Mouse (Mus musculus) kidney, embryonic 14.5 days (tissue): ENCODE data around the gene Bves. TPM values are rescaled to one million over a fixed set of nuclear protein-coding genes. Genes with fewer than 3 reads are reported as not detected.
A peak's percentile ranks its signal among the peaks of the same experiment; 100 is the strongest.
"Not testable (repeated sequence)": the region's sequence is repeated elsewhere in the genome, so short reads cannot be mapped to it uniquely, and the experiment has no call there.

Experiments
- ATAC-seq: fragments of 200-750 bp; cut with Nextera tagmentation; 2 replicates; pipeline ENCODE4 v1.8.0; 2017; ENCODE audit warnings: moderate number of reproducible peaks, mild to moderate bottlenecking, moderate TSS enrichment, moderate library complexity; ENCODE audit not compliant: low FRiP score, low TSS enrichment
- H3K27ac ChIP-seq: fragments of 300-500 bp; sonication (generic); 2 replicates; pipeline ENCODE4 v1.5.1; 2014; ENCODE audit warnings: low read depth, mild to moderate bottlenecking, low read length, moderate library complexity, mixed read lengths
- H3K27me3 ChIP-seq: fragments of 300-500 bp; sonication (generic); 2 replicates; pipeline ENCODE4 v1.6.1; 2014; ENCODE audit warnings: mild to moderate bottlenecking, low read length; ENCODE audit not compliant: control insufficient read depth, insufficient read depth
- H3K36me3 ChIP-seq: fragments of 300-500 bp; sonication (generic); 2 replicates; pipeline ENCODE4 v1.6.1; 2014; ENCODE audit warnings: low read length, mixed read lengths; ENCODE audit not compliant: control insufficient read depth, insufficient read depth
- H3K4me1 ChIP-seq: fragments of 300-500 bp; sonication (generic); 2 replicates; pipeline ENCODE4 v1.6.1; 2014; ENCODE audit warnings: low read length, mixed read lengths; ENCODE audit not compliant: control insufficient read depth, insufficient read depth
- H3K4me2 ChIP-seq: fragments of 300-500 bp; sonication (generic); replicated peaks from 2 replicates; pipeline ENCODE4 v1.6.1; 2014; ENCODE audit warnings: low read depth, mild to moderate bottlenecking, low read length
- H3K4me3 ChIP-seq: fragments of 300-500 bp; sonication (generic); 2 replicates; pipeline ENCODE4 v1.5.1; 2014; ENCODE audit warnings: mild to moderate bottlenecking, low read length
- H3K9ac ChIP-seq: fragments of 300-500 bp; sonication (generic); 2 replicates; pipeline ENCODE4 v1.6.1; 2014; ENCODE audit warnings: low read depth, mild to moderate bottlenecking, low read length, moderate library complexity
- H3K9me3 ChIP-seq: fragments of 300-500 bp; sonication (generic); 2 replicates; pipeline ENCODE4 v1.6.1; 2016; ENCODE audit warnings: low read length; ENCODE audit not compliant: control insufficient read depth
- WGBS: fragments of 180-500 bp; shearing (Covaris S2); extraction: QIAGEN DNeasy Blood & Tissue Kit; methylation state at CpG from one replicate; pipeline ENCODE4 v1.1.7; 2014; 5-methylcytosine and 5-hydroxymethylcytosine counted together
- polyA plus RNA-seq: library from polyadenylated mRNA; unstranded; fragments of >200 nt; fragmentation: Nextera tagmentation; extraction: Ambion mirVana; gene quantifications from 2 replicates; pipeline ENCODE4 v1.2.1, GENCODE M21; 2014

Bves gene
- polyA plus RNA-seq, 1 experiment from 2014 or later = 1.2 TPM

DNA sequence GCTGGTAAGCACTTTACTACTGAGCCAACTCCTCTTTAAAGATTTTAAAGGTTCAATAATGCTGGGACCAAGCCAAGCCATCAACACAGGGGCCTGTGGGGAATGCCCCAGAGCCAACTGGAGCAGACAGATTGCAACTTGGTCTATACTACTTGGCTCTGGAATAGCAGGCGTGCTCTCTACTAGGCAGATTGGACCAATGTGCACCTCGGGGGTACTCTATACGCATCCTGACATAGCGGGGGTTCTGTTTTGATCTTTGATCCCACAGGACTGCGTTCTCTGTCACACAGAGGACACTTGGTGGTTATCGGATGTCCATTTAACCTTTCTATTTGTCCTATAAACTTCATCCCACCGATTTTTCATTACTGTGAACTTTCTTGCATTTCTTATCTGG is 647 bp upstream of the Bves start:
- Histone ChIP-seq H3K9me3 (no peaks in the 10 kb centered on the region), H3K4me2 (peak overlapping the region; percentile 79), H3K27ac (no peak overlapping the region), H3K36me3 (no peaks in the 10 kb centered on the region), H3K4me1 (no peaks in the 10 kb centered on the region), H3K4me3 (peak overlapping the region; percentile 62), H3K9ac (no peak overlapping the region), H3K27me3 (peaks cover 25% of the 10 kb centered on the region)
- peak; percentile 71; the same call in 1 of the 2 replicates for ATAC-seq
- WGBS = 36% methylated on average over 7 of the region's 7 CpGs

DNA sequence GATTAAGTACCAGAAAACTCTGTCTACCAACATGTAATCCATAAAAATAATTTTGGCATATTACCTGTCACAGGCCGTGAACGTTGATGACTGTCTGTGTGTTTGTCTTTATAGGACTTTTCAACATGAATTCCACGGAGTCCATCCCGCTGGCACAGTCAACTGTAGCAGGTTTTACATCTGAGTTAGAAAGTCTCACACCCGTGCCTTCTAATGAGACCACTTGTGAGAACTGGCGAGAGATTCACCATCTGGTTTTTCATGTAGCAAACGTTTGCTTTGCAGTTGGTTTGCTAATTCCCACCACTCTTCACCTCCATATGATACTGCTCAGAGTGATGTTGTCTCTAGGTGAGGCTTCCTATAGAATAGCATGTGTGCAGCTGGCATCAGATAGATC is 3.5 kb downstream of the Bves start:
- H3K27me3 ChIP-seq = peaks cover 20% of the 10 kb centered on the region
- 72% methylated on average over 7 of the region's 7 CpGs for WGBS
- H3K9me3 ChIP-seq = no peaks in the 10 kb centered on the region
- H3K4me1 ChIP-seq = no peaks in the 10 kb centered on the region
- no peak for ATAC-seq
- H3K27ac ChIP-seq = no peak overlapping the region
- no peak overlapping the region for H3K4me2 ChIP-seq
- no peak overlapping the region for H3K4me3 ChIP-seq
- H3K9ac ChIP-seq = no peak overlapping the region
- no peaks in the 10 kb centered on the region for H3K36me3 ChIP-seq

DNA sequence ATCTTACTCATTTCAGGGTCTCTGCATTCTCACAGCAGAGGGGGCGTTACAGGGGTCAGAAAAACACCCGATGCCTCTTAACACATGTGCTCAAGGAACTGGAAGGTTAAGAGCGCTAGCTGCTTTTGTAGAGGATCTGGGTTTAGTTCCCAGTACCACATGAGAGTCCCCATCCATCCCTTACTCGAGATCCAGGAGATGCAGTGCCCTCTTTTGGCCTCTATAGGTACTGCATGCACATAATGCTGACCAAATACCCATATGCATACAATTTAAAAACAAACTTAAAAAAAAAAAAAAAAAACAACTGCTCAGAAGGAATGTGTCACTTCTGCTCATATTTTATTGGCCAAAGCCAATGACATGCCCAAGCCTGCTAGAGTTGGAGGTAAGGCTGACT is 8.8 kb downstream of the Bves start:
- Histone ChIP-seq H3K4me3 (no peak overlapping the region), H3K36me3 (no peaks in the 10 kb centered on the region), H3K9me3 (no peaks in the 10 kb centered on the region), H3K4me1 (no peaks in the 10 kb centered on the region), H3K27me3 (no peaks in the 10 kb centered on the region), H3K27ac (no peak overlapping the region), H3K4me2 (no peak overlapping the region), H3K9ac (no peak overlapping the region)
- no peak for ATAC-seq
- WGBS = 90% methylated on average over 4 of the region's 4 CpGs

DNA sequence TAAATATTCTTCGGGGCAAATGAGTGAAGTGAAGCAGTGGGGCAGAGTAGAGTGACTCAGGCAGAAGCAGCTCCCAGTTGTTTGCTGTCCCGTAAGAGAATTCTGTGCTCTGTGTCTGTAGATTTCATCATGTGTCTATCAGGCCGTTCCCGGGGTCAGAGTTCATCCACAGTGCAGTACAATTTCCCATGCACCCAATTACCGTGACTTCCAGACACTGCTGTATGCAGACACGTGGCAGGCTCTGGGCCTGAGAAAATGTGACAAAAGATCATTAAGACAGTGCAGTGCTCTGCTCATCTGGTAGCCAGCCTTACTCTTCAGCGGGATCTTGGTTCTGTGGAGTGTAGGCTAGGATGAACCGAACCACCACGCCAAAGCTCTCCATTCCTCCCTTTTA is 9.6 kb downstream of the Bves start:
- H3K9ac ChIP-seq = no peak overlapping the region
- H3K27me3 ChIP-seq = no peaks in the 10 kb centered on the region

DNA sequence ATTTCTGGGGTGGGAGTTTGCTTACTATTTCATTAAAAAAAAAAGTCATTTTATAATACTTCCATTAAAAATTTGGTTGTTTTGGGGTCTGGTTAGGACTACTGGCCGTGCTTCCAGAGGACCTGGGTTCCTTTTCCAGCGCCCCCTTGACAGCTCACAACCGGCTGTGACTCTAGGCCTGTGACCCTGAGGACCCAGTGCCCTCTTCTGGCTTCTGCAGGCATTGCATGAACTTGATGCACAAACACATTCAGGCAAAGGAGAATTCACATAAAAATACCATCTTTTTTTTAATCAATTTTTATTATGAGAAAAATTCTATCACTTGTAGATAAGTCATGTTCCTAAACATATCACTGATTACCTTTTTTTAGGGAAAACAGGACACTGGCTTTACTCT is 12.6 kb downstream of the Bves start:
- H3K4me2 ChIP-seq, H3K9me3 ChIP-seq, H3K27ac ChIP-seq, H3K4me1 ChIP-seq, ATAC-seq, H3K9ac ChIP-seq, H3K36me3 ChIP-seq, H3K4me3 ChIP-seq, H3K27me3 ChIP-seq: not testable (repeated sequence)
- WGBS = 87% methylated on average over 3 of the region's 3 CpGs

More for the DNA sequence above, 9.6 kb downstream of the Bves start:
- Histone ChIP-seq H3K4me2 (no peak overlapping the region), H3K4me3 (no peak overlapping the region), H3K36me3 (no peaks in the 10 kb centered on the region), H3K4me1 (no peaks in the 10 kb centered on the region), H3K9me3 (no peaks in the 10 kb centered on the region), H3K27ac (no peak overlapping the region)
- 80% methylated on average over 9 of the region's 9 CpGs for WGBS
- no peak for ATAC-seq

DNA sequence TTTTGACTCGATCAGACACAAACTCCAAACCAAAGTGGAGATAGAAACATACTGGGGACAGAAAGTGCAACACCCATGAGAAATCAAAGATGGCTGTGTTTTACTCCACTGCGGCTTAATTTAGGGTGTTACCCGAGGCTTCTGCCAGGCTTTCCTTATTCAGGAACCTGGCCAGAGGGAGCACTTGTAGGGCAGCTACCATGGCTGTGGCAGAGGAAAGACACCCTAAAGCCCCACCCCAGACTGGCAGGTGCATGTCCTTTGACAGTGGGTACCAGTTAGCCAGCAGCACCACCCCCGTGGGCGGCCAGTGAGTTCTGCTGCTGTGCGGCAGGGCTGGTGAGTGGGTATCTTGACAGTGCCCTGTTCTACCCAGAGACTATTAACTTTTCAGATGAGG is 20.5 kb downstream of the Bves start:
- H3K27me3 ChIP-seq = no peaks in the 10 kb centered on the region
- 94% methylated on average over 6 of the region's 6 CpGs for WGBS
- H3K27ac ChIP-seq = no peak overlapping the region
- no peak overlapping the region for H3K9ac ChIP-seq
- no peaks in the 10 kb centered on the region for H3K36me3 ChIP-seq
- H3K9me3 ChIP-seq = no peaks in the 10 kb centered on the region
- H3K4me3 ChIP-seq = no peak overlapping the region
- no peaks in the 10 kb centered on the region for H3K4me1 ChIP-seq
- no peak overlapping the region for H3K4me2 ChIP-seq
- ATAC-seq = no peak

DNA sequence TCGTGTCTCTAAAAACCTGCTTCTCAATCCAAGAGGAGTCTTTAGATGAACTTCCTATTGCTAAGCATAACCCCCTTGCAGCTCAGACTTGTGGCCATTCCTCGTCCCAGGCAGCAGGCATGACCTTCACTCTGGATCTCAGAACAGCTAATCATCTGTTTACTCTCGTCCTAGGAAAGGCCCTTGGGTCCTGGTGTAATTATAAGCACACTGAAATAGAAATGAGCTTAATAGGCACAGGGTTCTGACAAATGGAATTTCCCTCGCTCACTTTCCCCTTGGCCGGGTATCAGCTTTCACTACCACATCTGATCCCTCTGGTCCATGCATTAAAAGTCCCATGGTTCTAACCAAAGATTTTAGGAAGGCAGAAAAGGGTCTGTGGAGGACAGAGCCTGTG is 27.8 kb downstream of the Bves start:
- 34% methylated on average over 5 of the region's 5 CpGs for WGBS
- no peaks in the 10 kb centered on the region for H3K9me3 ChIP-seq
- H3K27ac ChIP-seq = no peak overlapping the region
- no peaks in the 10 kb centered on the region for H3K36me3 ChIP-seq
- no peaks in the 10 kb centered on the region for H3K4me1 ChIP-seq
- no peak overlapping the region for H3K4me3 ChIP-seq
- no peak overlapping the region for H3K4me2 ChIP-seq
- no peak for ATAC-seq
- no peak overlapping the region for H3K9ac ChIP-seq
- H3K27me3 ChIP-seq = no peaks in the 10 kb centered on the region

DNA sequence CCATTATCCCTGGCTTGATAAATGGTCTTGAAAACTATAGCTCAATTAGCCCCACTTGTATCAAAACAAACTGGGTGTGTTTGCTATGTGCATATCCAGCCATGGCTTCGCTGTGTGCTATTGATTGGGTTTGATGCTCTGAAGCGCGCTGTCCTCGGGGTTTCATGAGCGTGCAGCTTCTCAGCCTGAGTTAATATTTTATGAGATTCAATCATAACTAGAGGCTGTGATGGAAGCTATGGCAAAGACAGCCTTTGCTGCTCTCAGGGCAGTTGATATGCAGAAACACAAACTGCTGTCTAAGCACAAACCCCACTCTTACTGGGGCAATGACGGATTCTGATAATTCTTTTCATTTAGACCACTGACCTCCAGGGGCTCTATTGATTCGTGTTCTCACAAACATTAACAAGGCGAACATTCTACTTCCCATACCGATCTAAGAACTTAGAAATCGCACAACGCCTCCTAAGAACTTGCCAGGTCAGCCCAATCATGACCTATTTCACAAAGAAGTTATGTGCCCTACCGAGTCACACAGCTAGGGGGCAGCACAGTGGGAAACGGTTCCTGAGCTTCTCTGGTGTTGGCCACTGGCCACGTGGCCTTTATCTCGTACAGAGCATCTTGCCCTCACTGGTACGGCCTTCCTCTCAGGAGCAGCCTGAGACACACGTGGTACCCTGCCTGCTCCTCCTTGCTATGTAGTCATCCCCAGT is 31.6 kb downstream of the Bves start:
- 88% methylated on average over 17 of the region's 17 CpGs for WGBS
- H3K9ac ChIP-seq = no peak overlapping the region
- no peaks in the 10 kb centered on the region for H3K36me3 ChIP-seq
- no peak overlapping the region for H3K4me2 ChIP-seq
- H3K27me3 ChIP-seq = no peaks in the 10 kb centered on the region
- no peak overlapping the region for H3K4me3 ChIP-seq
- no peaks in the 10 kb centered on the region for H3K9me3 ChIP-seq
- no peaks in the 10 kb centered on the region for H3K4me1 ChIP-seq
- H3K27ac ChIP-seq = no peak overlapping the region
- ATAC-seq = no peak

DNA sequence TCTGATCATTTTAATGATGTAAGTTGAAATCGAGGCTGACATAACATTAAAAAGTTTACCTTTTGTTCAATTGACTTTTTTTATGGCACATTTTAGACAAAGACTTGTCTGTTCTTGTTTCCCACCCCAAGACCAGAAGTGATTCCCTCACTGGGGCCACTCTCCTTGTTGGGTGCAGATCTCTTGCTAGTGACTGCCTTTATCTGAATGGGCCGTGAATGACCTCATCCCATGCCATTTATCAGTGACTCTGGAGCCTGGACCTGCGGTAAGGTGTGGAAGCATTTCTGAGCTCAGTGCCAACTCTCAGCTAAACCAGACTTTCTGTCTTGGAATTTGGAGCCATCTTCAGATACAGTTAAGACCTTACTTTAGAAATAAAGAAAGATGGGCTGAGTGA is 34.1 kb downstream of the Bves start:
- Histone ChIP-seq H3K36me3 (no peaks in the 10 kb centered on the region), H3K9me3 (no peaks in the 10 kb centered on the region), H3K9ac (no peak overlapping the region), H3K27ac (no peak overlapping the region), H3K4me2 (no peak overlapping the region), H3K4me1 (no peaks in the 10 kb centered on the region), H3K4me3 (no peak overlapping the region), H3K27me3 (no peaks in the 10 kb centered on the region)
- WGBS = 79% methylated on average over 3 of the region's 3 CpGs
- no peak for ATAC-seq
